Mouse (Mus musculus) cerebral cortex, adult 2 months (tissue): Measurements from ENCODE around the gene 1700047I17Rik2.

ENCODE experiments used
- whole genome bisulfite sequencing: fragments of 180-500 bp; shearing (Covaris S2); methylation state at CpG from one replicate; pipeline ENCODE4 v1.1.7; 2018; 5-methylcytosine and 5-hydroxymethylcytosine counted together

Gene 1700047I17Rik2

GRCm38 (mm10) chr12:55199306-55199705 is at the start of gene 1700047I17Rik2:
TSS of gene 1700047I17Rik2 (plus strand) at chr12:55199592.
- no CpG with 5 or more reads among the region's 40 CpGs for WGBS

- WGBS = no CpG with 5 or more reads among the region's 57 CpGs
Measured at GRCm38 (mm10) chr12:55154559-55155448, 44.6 kb upstream of the 1700047I17Rik2 start, which contains the start of gene Srp54b. TSS of gene Srp54b (plus strand) at chr12:55155104.

DNA sequence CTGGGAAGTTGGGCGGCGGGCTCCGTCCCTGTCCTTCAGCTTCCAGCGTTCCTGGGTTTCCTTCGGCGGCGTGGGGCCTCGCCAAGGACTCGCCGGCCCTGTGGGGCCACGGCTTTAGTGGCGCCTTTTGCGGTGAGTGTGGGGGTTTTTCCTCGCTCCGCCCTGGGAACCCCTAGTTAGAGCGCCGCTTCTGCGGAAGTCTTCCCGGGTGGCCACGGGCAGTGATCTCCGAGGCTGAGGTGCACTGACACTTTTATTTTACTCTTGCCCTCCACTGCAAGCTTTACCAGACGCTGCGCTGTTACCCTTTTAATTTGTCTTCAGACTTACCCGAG is 44.0 kb upstream of the 1700047I17Rik2 start:
- WGBS = 1% methylated on average over 15 of the region's 24 CpGs

- WGBS = no CpG with 5 or more reads among the region's 7 CpGs
Measured at GRCm38 (mm10) chr12:55167034-55167557, 32.3 kb upstream of the 1700047I17Rik2 start.

- WGBS = no CpG with 5 or more reads among the region's 8 CpGs
Measured at GRCm38 (mm10) chr12:55187686-55188085, 11.7 kb upstream of the 1700047I17Rik2 start.

GRCm38 (mm10) chr12:55189127-55189526 is 10.3 kb upstream of the 1700047I17Rik2 start:
- WGBS = no CpG with 5 or more reads among the region's 5 CpGs

DNA sequence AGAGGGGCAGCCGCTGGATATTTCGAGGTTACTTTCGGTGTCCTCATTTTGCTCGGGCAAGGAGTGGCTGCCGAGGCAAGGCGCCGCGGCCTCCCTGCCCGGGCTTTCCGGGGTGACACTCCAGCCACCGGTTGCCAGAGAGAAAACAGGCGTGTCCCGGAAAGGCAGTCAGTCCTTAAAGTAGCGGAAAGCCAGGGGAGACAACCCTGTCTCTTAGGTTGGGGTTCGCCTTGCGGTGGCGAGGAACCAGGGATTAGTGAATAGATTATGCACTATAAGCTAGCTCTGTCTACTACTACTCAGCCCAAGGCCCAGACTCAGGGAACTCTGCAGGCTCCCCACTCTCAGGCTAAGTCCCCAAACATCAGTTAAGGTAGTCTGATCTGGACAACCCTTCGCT is 407 bp downstream of the 1700047I17Rik2 start:
- no CpG with 5 or more reads among the region's 18 CpGs for WGBS

- WGBS = no CpG with 5 or more reads among the region's 6 CpGs
Measured at GRCm38 (mm10) chr12:55212944-55213343, 13.6 kb downstream of the 1700047I17Rik2 start.

- WGBS = no CpG with 5 or more reads among the region's 57 CpGs
Measured at GRCm38 (mm10) chr12:55229626-55230519, 30.5 kb downstream of the 1700047I17Rik2 start, which contains the start of gene Srp54c. TSS of gene Srp54c (plus strand) at chr12:55230168.

GRCm38 (mm10) chr12:55230520-55230861 is 31.1 kb downstream of the 1700047I17Rik2 start:
- 0% methylated on average over 12 of the region's 25 CpGs for WGBS

- WGBS = no CpG with 5 or more reads among the region's 8 CpGs
Measured at GRCm38 (mm10) chr12:55242243-55242642, 42.9 kb downstream of the 1700047I17Rik2 start.

GRCm38 (mm10) chr12:55261950-55262349 is 62.6 kb downstream of the 1700047I17Rik2 start:
- no CpG with 5 or more reads among the region's 8 CpGs for WGBS

- WGBS = no CpG with 5 or more reads among the region's 5 CpGs
Measured at GRCm38 (mm10) chr12:55263385-55263784, 64.0 kb downstream of the 1700047I17Rik2 start.
